Mouse (Mus musculus) layer of hippocampus, postnatal 25 days (tissue): ENCODE measurements around the gene Efs. TPM values are rescaled to one million over a fixed set of nuclear protein-coding genes. Genes with fewer than 3 reads are reported as not detected.
"Not testable (repeated sequence)": the region's sequence is repeated elsewhere in the genome, so short reads cannot be mapped to it uniquely, and the experiment has no call there.

ENCODE experiments used
- DNase-seq, 2 experiments: peaks; one replicate each; pipeline ENCODE4 v3.0.0; 2022; ENCODE audit warnings: mixed read lengths in 2 of 2, low spot score in 1 of 2; ENCODE audit errors: extremely low spot score in 1 of 2
- total RNA-seq, 2 experiments: library from RNA; stranded (reverse); gene quantifications; 2 replicates each; pipeline ENCODE4 v1.2.3; 2021

Efs gene
- total RNA-seq, 2 experiments from 2014 or later = 11.0 to 12.7 TPM

DNA sequence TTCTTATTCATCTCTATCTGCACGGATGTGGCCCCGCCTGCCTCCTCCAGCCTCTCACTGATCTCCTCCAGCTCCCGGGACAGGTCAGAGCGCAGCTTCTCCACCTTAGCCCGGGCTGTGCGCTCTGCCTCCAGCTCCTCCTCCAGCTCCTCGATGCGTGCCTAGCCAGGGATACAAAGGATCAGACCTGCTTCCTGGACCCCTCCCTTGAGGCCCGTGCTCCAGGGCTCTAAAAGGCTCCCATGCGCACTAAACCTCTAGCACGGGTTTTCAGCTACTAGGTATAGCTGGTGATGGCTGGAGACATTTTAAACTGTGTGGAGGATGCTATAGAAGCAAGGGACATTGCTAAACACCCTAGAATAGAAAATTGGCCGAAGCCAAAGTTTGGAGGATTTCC is 24.6 kb upstream of the Efs start:
- DNase-seq = no peak

- no peak for DNase-seq
Measured at GRCm38 (mm10) chr14:54948781-54949180, 22.9 kb upstream of the Efs start.

- not testable (repeated sequence) for DNase-seq
Measured at GRCm38 (mm10) chr14:54947008-54947407, 21.1 kb upstream of the Efs start.

- no peak for DNase-seq
Measured at GRCm38 (mm10) chr14:54945975-54946704, 20.2 kb upstream of the Efs start.

DNA sequence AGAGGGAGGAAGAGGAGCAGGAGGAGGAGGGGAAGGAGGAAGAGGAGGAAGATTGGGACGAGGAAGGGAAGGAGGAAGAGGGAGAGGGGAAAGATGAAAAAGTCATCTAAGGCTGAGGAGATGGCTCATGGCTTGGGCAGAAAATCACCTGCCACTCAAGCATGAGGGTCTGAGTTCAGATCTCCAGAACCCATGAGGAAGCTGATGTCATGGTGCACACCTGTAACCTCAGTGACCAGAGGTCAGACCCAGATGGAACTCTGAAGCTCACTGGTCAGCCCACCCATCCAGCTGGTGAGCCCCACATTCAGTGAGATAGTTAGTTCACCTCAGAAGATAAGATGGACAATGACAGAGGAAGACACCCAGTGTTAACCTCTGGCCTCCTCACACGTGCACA is 19.0 kb upstream of the Efs start:
- DNase-seq = no peak

DNA sequence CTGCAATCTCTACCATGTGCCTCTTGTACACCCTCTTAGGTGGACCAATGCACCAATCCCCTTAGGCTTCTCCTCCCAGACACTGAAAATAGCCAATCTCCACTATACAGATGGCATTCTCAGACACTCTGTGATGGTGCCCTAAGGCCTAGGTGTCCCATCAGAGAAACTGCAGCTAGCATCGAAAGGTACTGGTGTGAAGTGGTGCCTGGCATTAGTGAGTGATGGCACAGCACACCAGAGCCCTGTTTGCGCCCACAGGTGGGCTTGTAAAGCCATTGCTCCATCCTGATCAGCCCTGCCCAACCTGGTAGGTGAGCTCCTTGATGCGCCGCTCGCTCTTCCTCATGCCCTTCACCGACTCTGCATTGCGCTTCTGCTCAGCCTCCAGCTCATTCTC is 18.0 kb upstream of the Efs start:
- DNase-seq = no peak

GRCm38 (mm10) chr14:54942479-54942878 is 16.6 kb upstream of the Efs start:
- DNase-seq = no peak

DNA sequence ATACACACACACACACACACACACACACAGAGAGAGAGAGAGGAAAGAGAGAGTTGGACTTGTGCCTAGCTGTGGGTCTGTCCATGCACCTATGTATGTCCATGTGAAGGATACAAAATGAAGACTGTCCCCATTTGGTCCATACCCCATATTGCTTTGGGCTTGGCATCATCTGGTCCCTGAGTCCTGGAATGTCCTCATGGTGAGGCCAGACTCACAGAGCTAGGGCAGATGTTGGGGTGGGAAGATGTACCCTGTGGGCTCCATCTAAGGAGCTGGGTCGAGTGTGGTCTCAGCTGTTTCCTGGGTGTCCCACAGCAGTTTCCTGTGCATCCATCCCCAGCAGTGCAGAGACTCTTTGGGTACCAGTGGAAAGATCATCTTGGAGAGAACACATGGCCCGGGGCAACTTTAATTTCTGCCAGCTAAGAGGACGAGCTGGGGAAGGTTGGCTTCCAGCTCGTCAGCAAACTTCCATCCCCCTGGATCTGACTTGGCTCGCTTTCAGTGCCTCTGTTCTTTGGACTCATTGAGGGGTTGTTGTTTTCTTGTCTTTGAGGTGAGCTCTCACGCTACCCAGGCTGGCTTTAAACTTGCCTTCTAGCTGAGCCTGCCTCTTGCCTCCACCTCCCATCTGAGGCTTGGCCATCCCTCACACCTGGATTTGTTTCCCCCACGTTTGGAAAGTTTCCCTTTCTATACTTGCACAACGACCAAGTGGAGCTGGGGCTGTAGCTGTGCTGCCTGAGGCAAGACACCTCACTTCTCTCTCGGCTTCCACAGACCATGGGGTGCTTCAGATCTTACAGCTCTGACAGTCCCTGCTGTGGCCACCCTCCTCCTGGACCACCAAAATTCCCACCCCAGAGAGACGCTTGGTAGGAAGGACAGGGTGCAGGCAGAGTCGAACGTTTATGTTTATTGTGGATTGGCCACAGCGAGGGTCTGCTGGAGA is 15.4 kb upstream of the Efs start:
- DNase-seq = no peak

DNA sequence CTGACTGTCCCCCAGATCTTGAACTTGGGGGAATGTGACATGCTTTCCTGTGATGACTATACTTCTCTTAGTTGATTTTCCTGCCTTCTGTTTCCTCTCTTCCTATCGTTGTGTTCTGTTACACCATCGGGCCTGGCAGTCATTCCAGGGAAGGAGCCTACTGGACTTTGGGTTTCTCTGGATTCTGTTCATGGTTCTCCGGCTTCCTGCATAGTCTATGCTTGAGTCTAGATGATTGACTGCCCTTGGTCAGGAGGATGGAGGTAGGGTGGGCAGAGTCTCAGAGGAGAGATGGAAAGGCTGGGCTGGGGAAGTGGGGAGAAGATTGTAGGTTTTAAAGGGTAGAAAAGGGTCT is 14.2 kb upstream of the Efs start:
- DNase-seq = no peak

DNA sequence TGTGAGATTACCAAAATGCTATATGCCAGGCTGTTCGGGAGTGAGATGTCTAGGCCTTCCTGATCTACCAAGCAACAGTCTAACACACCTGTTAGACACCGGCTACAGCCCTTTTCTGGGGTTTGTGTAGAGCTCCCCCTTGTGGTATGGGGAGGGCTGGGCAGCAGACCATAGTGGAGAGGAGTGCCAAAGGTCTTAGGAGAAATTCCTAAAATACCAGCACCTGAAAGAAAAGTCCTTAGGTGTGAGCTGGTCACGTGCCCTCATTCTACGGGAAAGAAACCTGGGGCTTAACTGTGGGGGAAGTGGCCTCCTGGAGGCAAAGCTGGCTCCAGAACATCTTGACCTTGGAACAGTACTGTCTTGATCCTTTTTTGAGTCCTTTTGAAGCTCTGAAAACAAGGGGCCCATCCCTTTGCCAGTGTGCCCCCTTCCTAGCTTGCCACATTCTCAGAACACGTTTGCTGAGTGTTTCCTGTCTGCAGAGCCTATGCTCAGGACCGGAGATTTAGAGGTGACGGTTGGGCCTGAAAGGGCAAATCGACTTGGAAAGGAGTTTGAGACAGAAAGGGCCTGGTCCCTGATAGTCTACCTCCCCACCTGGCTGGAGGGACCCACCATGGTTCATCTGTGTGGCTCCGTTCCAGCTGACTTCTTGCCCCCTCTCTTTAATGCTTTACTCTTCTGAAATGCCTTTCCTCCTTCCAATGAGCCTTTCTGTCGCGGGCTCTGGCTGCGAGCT is 13.7 kb upstream of the Efs start:
- DNase-seq = peak in 1 of 2 experiments; percentile 65

DNA sequence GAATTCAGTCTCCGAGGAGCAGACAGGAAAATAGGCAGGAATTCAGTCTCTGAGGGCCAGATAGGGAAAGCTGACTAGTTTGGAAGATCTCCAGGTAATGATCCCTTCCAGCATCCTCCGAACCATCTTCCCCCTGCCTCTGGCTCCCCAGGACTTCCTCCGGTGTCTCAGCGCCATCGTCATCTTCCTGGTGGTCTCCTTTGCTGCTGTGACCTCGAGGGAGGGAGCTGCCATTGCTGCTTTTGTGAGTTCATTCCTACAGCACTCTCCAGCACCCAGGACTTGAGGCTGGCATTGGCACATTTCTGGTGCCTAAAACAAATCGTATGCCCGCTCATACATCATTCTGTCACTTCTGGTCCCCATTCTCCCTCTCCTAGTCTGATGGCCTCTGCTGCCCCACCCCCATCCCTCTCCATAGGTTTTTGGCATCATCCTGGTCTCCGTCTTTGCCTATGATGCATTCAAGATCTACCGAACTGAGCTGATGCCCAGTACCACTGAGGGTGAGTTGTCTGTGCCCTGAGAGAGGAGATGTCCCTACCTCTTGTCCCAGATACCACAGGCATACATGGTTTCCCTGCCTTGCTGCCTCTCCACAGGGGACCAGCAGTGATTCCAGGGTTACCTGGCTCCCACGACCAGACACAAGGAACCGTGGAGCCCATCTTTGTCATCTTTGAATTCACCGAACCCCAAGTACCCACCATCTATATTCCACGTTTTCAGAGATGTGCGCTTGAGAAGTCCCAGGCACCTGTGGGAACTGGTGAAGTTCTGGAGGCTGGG is 12.7 kb upstream of the Efs start:
- DNase-seq = no peak

GRCm38 (mm10) chr14:54937361-54938182 is 11.6 kb upstream of the Efs start:
- no peak for DNase-seq

DNA sequence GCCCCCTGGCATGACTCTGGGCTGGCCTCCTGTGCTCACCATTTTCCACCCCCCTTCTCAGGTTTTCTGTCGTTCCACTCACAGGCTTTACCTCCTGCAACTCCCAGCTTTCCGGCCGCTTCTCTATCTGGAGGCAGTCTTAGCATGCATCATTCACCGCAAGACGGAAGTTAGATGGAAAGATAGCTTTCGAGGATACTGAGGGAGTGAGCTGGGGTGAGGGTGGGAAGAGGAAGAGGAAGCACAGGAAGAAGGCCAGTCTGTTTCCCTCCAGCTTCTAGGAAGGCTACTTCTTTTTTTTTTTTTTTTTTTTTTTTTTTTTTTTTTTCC is 10.9 kb upstream of the Efs start:
- no peak for DNase-seq

DNA sequence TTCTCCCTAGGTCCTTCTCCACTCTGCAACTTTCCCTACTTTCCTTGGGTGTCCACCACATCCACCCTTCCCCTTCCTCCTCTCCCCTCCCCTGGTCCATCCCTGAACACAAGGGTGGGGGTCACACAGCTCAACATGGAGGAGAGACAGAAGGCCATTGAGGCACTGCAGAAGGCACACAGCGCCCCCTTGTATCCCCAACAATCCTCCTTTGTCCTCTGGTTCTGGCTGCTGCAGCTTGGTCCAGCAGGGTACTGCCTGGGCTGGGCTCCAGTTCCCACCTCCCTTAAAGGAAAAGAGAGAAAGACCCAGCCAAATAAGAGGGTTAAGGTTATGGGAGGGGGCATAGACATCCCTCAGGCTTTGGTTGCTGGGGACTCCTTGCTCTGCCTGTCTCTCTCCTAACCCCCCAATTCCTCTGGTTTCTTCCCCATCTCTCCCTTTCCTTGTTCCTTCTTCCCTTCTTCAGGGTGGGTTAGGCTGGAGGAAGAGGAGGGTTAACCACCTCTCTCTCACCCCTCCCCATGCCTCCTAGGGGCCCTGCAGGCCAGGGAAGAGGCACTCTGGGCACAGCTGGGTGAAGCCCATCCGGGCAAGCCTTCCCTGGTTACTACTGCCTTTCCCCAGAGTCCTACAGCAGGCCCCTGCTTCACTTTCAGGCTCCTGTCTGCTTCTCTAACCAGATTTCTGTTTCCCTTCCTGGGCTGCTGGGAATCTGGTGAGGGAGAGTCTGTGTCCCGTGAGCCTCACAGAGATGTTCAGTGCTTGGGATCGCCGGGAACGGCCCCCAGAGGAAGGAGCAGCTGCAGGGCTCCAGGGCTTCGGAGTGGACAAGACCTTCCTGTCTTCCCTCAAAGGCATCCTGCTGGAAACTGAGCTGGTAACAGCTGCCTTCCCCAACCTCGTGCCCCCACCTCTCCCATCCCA is 10.2 kb upstream of the Efs start, which contains the start of gene Cmtm5:
TSS of gene Cmtm5 (plus strand) at position 358 of the 927 bp plus-strand sequence.
- DNase-seq = peak; percentile 24 to 53

GRCm38 (mm10) chr14:54932645-54933150 is 6.8 kb upstream of the Efs start, which contains the start of gene Il25:
Gene Il25 (plus strand): TSS chr14:54932695.
- no peak for DNase-seq

GRCm38 (mm10) chr14:54930431-54930830 is 4.5 kb upstream of the Efs start:
- no peak for DNase-seq

DNA sequence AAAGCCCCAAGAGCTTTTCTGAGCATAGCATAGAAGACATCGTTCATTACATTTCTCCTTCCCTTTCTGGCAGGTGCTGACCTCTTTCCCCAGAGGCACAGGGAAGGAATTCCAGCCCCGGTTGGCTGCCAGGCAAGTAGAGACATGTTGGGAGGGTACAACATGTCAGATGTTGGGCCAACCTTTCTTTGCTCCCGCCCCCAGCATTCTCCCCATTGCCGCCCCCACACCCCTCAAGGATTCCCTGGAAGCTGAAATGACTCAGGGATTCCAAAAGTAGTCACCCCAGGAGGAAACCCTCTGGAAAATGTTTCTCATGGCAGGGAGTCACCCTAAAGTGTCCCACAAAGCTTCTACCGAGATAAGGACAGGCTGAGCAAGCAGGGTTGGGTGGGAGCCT is 3.9 kb upstream of the Efs start:
- DNase-seq = no peak

DNA sequence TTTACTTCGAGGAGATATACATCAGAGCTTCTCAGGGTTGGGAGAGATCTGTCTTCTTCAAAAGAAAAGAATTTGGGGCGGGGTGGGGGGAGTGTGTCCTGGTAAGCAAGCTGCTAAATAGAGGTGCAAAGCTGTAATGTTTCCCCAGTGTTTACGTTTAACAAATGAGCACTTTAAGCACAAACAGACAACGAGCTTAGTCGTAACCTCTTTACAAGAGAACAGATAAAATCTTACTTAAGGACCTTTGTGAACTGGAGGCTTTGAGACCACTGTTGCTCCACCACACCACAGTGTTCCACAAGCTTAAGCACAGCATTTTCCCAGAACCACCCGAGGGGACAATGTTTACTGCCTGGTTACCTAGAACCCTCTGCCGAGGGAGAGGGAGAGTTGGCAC is 1.4 kb upstream of the Efs start:
- no peak for DNase-seq
